Mouse (Mus musculus) left cerebral cortex, postnatal 4 days (tissue): ENCODE data around the gene Csrnp3. TPM values are rescaled to one million over a fixed set of nuclear protein-coding genes. Genes with fewer than 3 reads are reported as not detected.

Source experiments
- DNase-seq: peaks from one replicate; pipeline ENCODE4 v3.0.0-alpha.2; 2022
- intact Hi-C: fragments of 180-260 bp; cut with DNase I; formaldehyde crosslinking; loops from one replicate; pipeline ENCODE4 v1.15.1; 2025
- total RNA-seq, 2 experiments: library from RNA; stranded (reverse); gene quantifications; 2 replicates each; pipeline ENCODE4 v1.2.3; 2021

Csrnp3 gene
- total RNA-seq, 2 experiments from 2014 or later, result 138 to 149 TPM

DNA sequence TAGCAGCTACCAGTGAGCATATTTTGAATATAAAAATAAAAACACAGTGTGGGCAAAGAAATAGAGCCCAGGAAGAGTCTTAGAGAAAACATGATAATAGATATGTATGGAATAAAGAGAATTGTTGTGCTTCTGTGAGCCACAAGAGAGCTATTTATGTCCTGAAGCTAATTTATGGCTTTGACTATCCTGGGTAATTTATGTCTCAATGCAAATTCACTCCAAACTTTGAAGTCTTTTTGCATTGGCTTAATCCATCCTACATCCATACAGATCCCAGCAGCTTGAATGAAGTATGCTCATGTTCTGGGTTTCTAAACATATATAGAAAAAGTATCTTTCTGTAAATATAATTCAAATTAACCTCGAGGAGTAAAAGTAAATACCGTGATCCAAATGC, 88.5 kb downstream of the Csrnp3 start:
- intact Hi-C loops, result loop anchor here (10.0 kb wide), 1 partner anchor 241 kb away; no protein-coding TSS in a partner anchor
- no peak for DNase-seq

- intact Hi-C loops, result loop anchor here (10.0 kb wide), 1 partner anchor 236 kb away; no protein-coding TSS in a partner anchor
Measured at GRCm38 (mm10) chr2:65938900-65939299, 93.3 kb downstream of the Csrnp3 start.

DNA sequence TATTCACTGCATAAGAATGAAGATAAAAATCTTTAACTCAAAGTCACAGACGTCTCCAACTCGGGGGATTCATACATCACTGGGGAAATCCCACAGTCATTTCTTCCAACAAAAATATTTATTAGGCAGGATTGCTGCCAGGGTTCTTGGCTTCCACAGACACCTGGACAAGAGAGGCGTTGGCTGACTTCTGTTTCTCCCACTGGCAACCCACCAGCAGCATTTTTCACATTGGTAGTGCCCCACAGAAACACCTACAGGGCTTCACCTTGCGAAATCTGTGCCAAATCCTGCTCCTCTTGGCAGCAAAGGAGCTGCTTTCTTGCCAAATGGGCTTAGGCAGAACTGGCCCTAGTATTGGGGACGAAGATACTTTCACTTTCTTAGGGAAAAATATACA, 94.8 kb downstream of the Csrnp3 start:
- peak; percentile 56 for DNase-seq
- intact Hi-C loops, result no loop called here

More at GRCm38 (mm10) chr2:65938900-65939299, 93.3 kb downstream of the Csrnp3 start:
- DNase-seq, result no peak

GRCm38 (mm10) chr2:65942346-65942745, 96.8 kb downstream of the Csrnp3 start:
- no peak for DNase-seq
- intact Hi-C loops, result no loop called here

DNA sequence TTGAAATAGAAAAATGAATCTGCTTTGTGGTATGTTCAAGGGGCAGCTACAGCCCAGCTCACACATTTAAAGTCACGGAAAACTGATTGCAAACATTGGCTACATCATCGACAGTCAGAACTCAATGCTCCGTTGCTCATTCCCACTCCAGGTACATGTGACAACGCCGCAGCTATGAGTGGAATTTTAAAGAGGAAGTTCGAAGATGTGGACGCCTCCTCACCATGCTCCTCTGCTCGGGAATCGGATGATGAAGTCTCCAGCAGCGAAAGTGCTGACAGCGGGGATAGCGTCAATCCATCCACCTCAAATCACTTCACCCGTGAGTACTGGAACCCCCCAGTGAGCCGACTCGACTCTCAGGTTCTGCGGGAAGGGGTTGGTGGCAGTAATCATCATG, 103.2 kb downstream of the Csrnp3 start:
- no peak for DNase-seq
- intact Hi-C loops, result no loop called here

- DNase-seq, result no peak
- intact Hi-C loops, result no loop called here
Measured at GRCm38 (mm10) chr2:65953726-65954340, 108.3 kb downstream of the Csrnp3 start.

DNA sequence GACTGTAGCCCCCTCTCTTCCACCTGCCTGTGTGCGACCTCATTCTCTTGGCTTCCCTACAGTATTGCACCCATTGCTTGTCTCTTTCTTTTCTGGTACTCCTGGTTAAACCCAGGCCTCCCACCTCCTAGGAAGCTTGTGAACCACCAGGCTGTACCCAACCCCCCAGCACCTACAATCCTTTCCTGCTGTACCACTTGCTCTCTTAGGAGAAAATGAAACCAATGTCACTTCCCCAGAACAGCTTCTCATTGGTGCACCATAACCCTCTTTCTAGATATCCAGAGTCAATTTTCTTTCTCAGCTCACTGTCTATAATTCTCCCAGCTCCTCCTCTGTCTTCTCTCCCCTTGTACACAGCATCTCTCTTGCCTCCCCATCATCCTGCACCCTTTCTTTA, 110.2 kb downstream of the Csrnp3 start:
- no peak for DNase-seq
- intact Hi-C loops, result no loop called here

GRCm38 (mm10) chr2:65956727-65957126, 111.2 kb downstream of the Csrnp3 start:
- no peak for DNase-seq
- intact Hi-C loops, result no loop called here

DNA sequence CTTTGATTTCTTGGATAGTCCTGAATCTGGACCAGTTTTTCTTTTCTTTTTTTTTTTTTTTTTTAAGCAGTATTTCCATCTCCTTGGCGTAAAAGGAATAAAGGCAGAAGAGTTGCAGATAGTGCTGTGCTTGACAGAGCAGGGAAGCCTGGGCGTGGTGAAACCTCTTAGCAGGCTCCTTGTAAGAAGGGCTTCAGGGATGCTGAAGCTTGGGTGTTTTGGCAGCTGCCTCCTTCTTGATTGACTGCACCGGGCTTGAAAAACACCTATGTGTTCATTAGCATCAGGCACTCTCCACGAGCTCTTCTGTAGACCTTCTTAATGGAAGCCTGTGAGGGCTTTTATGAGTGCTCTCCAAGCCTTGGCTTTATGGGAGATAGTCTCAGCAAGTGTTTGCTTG, 117.9 kb downstream of the Csrnp3 start:
- no peak for DNase-seq
- intact Hi-C loops, result no loop called here

- intact Hi-C loops, result no loop called here
- DNase-seq, result no peak
Measured at GRCm38 (mm10) chr2:65968810-65969209, 123.2 kb downstream of the Csrnp3 start.

DNA sequence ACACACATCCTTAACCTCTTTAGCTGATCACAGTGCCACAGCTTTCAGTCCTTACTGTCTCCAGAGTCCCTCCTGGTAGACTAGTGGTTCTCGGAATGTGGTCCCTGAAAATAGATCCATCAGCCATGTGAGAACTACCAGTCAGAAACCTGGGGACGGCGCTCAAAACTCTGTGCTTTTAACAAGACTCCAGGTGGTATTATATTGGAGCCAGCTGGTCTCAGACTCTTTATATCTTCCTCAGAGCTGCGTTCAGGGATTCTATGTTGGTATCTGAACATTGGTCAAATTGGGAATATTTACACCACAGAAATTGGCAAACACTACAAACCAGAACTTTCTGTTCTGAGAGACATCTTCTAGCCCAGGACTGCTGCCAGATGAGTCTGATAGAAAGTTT, 128.3 kb downstream of the Csrnp3 start:
- intact Hi-C loops, result no loop called here
- DNase-seq, result no peak

GRCm38 (mm10) chr2:65975383-65975782, 129.8 kb downstream of the Csrnp3 start:
- intact Hi-C loops, result no loop called here
- DNase-seq, result no peak

- intact Hi-C loops, result no loop called here
- peak; percentile 87 for DNase-seq
Measured at GRCm38 (mm10) chr2:65979338-65980053, 133.9 kb downstream of the Csrnp3 start.

DNA sequence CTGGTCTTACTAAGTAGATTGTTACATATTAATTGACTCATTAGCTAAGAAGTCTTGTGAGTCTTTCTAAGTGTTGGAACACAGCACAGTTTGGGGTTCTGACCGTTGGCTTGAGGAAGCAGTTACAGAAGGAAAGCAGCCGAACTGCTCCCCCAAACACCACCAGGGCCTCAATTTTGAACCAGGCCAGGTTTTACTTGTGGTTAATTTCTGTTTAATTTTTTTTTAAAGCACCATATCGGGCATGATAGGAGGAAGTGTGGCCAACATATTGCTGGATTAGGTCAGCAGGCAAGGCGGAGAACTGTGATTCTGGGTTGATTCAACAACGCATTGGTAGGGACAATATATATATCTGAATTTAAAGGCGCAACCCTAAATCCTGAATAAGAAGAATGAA, 135.9 kb downstream of the Csrnp3 start:
- DNase-seq, result no peak
- intact Hi-C loops, result no loop called here

DNA sequence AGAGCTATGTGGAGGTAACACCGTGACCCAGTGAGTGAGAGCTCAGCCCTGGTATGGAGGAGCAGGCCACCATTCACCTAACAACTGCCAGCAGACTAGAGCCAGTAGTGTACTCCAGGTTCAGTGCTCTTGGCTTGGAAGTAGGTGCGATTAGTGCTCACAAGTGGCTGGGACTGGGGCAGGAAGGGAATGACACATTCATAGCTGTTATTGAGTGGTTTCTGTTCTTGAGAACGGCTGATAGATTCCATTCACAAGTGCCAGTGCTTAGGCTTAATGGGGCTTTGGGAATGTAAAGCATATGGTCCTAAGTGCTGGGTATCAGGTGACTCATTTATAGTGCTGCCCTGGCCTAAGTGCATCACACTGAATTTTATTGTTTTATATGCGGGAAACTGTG, 136.4 kb downstream of the Csrnp3 start:
- no peak for DNase-seq
- intact Hi-C loops, result no loop called here

DNA sequence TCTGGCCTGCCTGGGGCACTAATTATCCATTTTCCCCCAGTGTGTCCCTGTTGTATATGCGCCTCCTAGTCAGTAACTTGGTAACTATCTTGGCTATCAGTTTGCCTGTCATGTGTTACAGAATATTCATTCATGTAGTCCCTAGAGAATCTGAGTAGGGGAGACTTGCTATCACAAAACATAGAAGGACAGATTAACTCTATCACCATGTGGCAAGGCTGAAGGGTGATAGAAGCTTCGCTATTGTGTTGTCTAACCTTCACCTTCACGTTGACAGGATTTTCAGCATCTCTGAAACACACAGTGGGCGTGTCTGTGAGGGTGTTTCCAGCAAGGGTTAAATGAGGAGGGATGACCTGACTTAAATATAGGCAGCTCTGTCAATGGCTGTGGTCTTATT, 140.1 kb downstream of the Csrnp3 start:
- no peak for DNase-seq
- intact Hi-C loops, result no loop called here

DNA sequence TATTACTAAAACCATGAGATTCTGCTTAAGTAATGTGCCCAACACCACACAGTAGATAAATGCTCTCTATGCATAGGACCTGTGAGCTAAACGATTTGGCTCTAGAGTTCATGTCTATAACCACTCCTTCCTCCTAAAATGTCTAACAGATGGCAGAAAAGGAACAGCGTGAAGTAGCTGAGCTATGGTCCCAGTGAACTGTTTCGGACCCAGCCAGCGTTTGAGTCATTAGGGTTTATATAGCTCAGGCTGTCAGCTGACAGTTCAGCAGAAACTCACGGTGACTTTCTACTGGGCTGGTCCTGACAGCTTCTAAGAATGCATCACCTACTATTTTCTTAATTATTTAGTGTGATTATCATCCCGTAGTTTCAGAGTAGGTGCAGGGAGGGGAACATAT, 141.5 kb downstream of the Csrnp3 start:
- no peak for DNase-seq
- intact Hi-C loops, result no loop called here

DNA sequence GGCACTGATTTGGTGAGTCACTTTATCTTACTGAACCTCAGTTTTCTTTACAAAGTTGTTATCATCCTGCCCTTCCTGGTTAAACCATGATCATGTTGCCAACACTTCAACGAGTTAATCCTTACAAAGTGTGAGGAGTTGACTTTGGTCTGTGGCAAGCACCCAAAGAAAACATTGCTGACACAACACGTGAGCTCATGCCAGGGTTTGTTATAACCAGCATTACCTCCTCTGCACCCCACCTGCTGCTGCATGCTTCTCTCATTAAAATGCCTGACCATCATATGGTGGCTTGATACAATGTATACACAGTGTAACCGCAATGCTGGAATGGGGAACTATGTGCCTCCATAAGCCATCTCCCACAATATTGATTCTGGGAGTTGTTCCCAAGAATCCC, 142.0 kb downstream of the Csrnp3 start:
- DNase-seq, result no peak
- intact Hi-C loops, result no loop called here

DNA sequence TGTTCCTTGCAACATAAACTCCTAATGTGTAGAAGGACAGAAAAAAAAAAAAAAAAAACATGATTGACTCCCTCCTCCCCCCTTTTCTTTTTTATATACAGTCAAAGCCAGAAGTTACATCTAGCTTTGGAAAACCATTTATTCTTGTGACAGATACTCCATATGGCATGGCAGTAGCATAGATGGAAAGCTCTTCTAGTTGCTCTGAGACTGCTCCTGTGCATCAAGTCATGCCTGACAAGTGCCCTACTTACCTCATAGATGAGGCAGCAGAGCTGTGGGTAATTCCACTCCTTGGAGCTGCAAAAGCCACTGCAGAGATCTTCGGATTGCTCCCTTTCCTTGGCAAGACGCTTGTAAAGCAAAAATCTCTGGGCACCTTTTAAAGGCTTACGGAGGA, 143.2 kb downstream of the Csrnp3 start:
- intact Hi-C loops, result no loop called here
- no peak for DNase-seq

DNA sequence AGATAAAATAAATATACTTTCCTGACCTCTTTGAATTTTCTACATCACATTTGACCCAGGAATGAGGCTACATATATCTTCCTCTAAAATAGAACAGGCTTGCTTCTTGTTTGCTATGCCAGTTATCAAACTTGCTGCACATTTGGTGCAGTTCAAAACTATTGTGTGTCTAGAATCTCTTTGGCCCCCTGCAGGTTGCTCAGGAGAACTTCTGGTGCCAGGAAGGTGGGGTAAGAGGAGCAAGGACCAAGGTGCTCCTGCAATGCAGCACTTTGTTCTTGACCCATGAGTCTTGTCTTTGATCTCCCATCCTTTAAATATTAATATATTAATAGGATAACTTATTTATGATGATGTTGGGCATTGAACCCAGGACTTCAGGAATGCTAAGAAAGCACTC, 144.5 kb downstream of the Csrnp3 start:
- intact Hi-C loops, result no loop called here
- no peak for DNase-seq

DNA sequence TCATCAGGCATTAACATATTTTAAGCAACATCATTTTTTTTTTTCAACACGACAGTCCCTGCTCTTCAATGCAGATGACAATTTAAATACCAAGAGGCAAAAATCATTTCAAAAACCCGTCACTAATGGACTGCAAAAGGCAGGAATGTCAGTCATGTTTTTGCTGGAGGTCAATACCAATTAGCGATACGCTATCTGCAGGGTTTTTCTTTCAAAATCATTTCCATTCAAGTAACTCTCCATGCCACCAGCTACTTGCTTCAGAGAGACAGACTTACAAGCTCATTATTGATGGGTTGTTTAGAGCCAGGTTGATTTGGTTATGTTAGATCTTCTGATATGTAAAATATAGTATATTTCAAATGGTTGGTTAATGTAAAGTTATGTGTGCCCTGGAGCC, 145.2 kb downstream of the Csrnp3 start:
- DNase-seq, result no peak
- intact Hi-C loops, result no loop called here

DNA sequence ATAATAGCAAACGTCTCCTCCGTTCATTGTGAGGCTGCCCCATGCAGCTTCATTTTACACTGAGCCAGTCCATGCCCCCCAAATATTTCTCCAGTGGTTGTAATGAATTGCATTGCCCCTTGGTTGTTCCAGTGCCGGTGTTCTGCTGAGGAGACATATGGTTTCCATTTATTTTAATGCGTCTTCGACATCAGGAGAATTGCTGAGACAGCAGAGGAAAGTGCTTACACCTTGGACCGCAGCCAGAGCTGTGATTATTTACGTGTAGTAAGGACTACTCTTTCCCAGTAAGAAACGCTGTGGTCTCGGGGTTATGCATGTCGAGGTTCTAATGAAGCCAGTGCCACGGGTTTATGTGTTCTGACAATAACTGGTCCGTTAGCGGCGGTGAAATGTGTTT, 147.8 kb downstream of the Csrnp3 start:
- DNase-seq, result peak; percentile 54
- intact Hi-C loops, result no loop called here
